Mouse (Mus musculus) monocyte, adult 59 days (primary cell): Measurements from ENCODE around the gene Olfr1106. TPM values are rescaled to one million over a fixed set of nuclear protein-coding genes. Genes with fewer than 3 reads are reported as not detected.

Source experiments
- total RNA-seq, 2 experiments: library from RNA; stranded (reverse); gene quantifications; one replicate each; pipeline ENCODE4 v1.2.4; 2023

The Olfr1106 gene
- not detected for total RNA-seq

GRCm38 (mm10) chr2:87052173-87052572 lies at the start of gene Olfr1106:
TSS of gene Olfr1106 (minus strand) at chr2:87052273.

GRCm38 (mm10) chr2:87095908-87096307 lies 43.8 kb upstream of the Olfr1106 start, which contains the start of gene Olfr1109:
TSS of gene Olfr1109 (minus strand) at chr2:87096008.

GRCm38 (mm10) chr2:87075717-87076116 lies 23.6 kb upstream of the Olfr1106 start, which contains the start of gene Olfr1107:
TSS of gene Olfr1107 (minus strand) at chr2:87075817.

GRCm38 (mm10) chr2:87036431-87036830 lies 15.6 kb downstream of the Olfr1106 start, which contains the start of gene Olfr1105:
TSS of gene Olfr1105 (minus strand) at chr2:87036531.

GRCm38 (mm10) chr2:87026980-87027379 lies 25.1 kb downstream of the Olfr1106 start, which contains the start of gene Olfr1104:
TSS of gene Olfr1104 (minus strand) at chr2:87027080.

GRCm38 (mm10) chr2:86998098-86998497 lies 54.0 kb downstream of the Olfr1106 start, which contains the start of gene Olfr1102:
TSS of gene Olfr1102 (plus strand) at chr2:86998398.

Other genes starting within 250 kb of the Olfr1106 start
- gene Olfr141, start 242.3 kb downstream of the Olfr1106 start, total RNA-seq, result not detected
- not detected for gene Olfr1094, start 227.6 kb downstream of the Olfr1106 start, total RNA-seq
- not detected for gene Olfr1095, start 200.6 kb downstream of the Olfr1106 start, total RNA-seq
- gene Gm13723, start 177.5 kb downstream of the Olfr1106 start, total RNA-seq, result not detected
- gene Olfr1097, start 160.1 kb downstream of the Olfr1106 start, total RNA-seq, result not detected
- not detected for gene Olfr1098, start 127.7 kb downstream of the Olfr1106 start, total RNA-seq
- gene Olfr1099, start 91.6 kb downstream of the Olfr1106 start, total RNA-seq, result not detected
- not detected for gene Olfr1100, start 72.3 kb downstream of the Olfr1106 start, total RNA-seq
- not detected for gene Olfr1101, start 61.1 kb downstream of the Olfr1106 start, total RNA-seq
- not detected for gene Olfr1102, start 53.9 kb downstream of the Olfr1106 start, total RNA-seq
- gene Olfr1104, start 25.2 kb downstream of the Olfr1106 start, total RNA-seq, result not detected
- gene Olfr1105, start 15.7 kb downstream of the Olfr1106 start, total RNA-seq, result not detected
- gene Olfr1107, start 23.5 kb upstream of the Olfr1106 start, total RNA-seq, result not detected
- gene Olfr1109, start 43.7 kb upstream of the Olfr1106 start, total RNA-seq, result not detected
- not detected for gene Olfr259, start 62.3 kb upstream of the Olfr1106 start, total RNA-seq
- not detected for gene Olfr1110, start 88.0 kb upstream of the Olfr1106 start, total RNA-seq
- gene Olfr1111, start 100.4 kb upstream of the Olfr1106 start, total RNA-seq, result not detected
- gene Olfr1112, start 135.5 kb upstream of the Olfr1106 start, total RNA-seq, result not detected
- gene Olfr1113, start 156.7 kb upstream of the Olfr1106 start, total RNA-seq, result not detected
- gene Olfr1115, start 195.7 kb upstream of the Olfr1106 start, total RNA-seq, result not detected
- gene Olfr1116, start 215.3 kb upstream of the Olfr1106 start, total RNA-seq, result not detected